Mouse (Mus musculus) hindbrain, embryonic 14.5 days (tissue): Measurements from ENCODE around the gene Sec24c. TPM values are rescaled to one million over a fixed set of nuclear protein-coding genes. Genes with fewer than 3 reads are reported as not detected.

ENCODE experiments used
- ATAC-seq: fragments of 200-750 bp; cut with Nextera tagmentation; 2 replicates; pipeline ENCODE4 v1.8.0; 2017; ENCODE audit warnings: moderate number of reproducible peaks, mild to moderate bottlenecking, moderate TSS enrichment, moderate library complexity; ENCODE audit not compliant: low FRiP score
- DNase-seq: peaks from one replicate; pipeline ENCODE4 v3.0.0-alpha.2; 2015; ENCODE audit warnings: low spot score
- H3K27ac ChIP-seq: fragments of 300-500 bp; sonication (generic); 2 replicates; pipeline ENCODE4 v1.5.1; 2014; ENCODE audit warnings: mild to moderate bottlenecking, moderate library complexity
- H3K27me3 ChIP-seq: fragments of 300-500 bp; sonication (generic); 2 replicates; pipeline ENCODE4 v1.6.1; 2014; ENCODE audit warnings: mild to moderate bottlenecking, low read length, mixed read lengths; ENCODE audit not compliant: control insufficient read depth, insufficient read depth
- H3K36me3 ChIP-seq: fragments of 300-500 bp; sonication (generic); replicated peaks from 2 replicates; pipeline ENCODE4 v1.6.1; 2014; ENCODE audit not compliant: control insufficient read depth, insufficient read depth
- H3K4me1 ChIP-seq: fragments of 300-500 bp; sonication (generic); replicated peaks from 2 replicates; pipeline ENCODE4 v1.6.1; 2014; ENCODE audit warnings: antibody characterized with exemption, low read length, mixed read lengths; ENCODE audit not compliant: control insufficient read depth, insufficient read depth
- H3K4me2 ChIP-seq: fragments of 300-500 bp; sonication (generic); replicated peaks from 2 replicates; pipeline ENCODE4 v1.6.1; 2014; ENCODE audit warnings: mild to moderate bottlenecking, moderate library complexity
- H3K4me3 ChIP-seq: fragments of 300-500 bp; sonication (generic); replicated peaks from 2 replicates; pipeline ENCODE4 v1.5.1; 2014; ENCODE audit warnings: mild to moderate bottlenecking, low read length
- H3K9ac ChIP-seq: fragments of 300-500 bp; sonication (generic); 2 replicates; pipeline ENCODE4 v1.6.1; 2014
- H3K9me3 ChIP-seq: fragments of 300-500 bp; sonication (generic); 2 replicates; pipeline ENCODE4 v1.6.1; 2016; ENCODE audit warnings: low read length; ENCODE audit not compliant: control insufficient read depth
- WGBS: fragments of 180-500 bp; shearing (Covaris S2); extraction: QIAGEN DNeasy Blood & Tissue Kit; methylation state at CpG from one replicate; pipeline ENCODE4 v1.1.7; 2014; 5-methylcytosine and 5-hydroxymethylcytosine counted together
- polyA plus RNA-seq: library from polyadenylated mRNA; unstranded; fragments of >200 nt; fragmentation: Nextera tagmentation; extraction: Ambion mirVana; gene quantifications from 2 replicates; pipeline ENCODE4 v1.2.1, GENCODE M21; 2014

Gene Sec24c
- polyA plus RNA-seq, 1 experiment from 2014 or later = 87.1 TPM

DNA sequence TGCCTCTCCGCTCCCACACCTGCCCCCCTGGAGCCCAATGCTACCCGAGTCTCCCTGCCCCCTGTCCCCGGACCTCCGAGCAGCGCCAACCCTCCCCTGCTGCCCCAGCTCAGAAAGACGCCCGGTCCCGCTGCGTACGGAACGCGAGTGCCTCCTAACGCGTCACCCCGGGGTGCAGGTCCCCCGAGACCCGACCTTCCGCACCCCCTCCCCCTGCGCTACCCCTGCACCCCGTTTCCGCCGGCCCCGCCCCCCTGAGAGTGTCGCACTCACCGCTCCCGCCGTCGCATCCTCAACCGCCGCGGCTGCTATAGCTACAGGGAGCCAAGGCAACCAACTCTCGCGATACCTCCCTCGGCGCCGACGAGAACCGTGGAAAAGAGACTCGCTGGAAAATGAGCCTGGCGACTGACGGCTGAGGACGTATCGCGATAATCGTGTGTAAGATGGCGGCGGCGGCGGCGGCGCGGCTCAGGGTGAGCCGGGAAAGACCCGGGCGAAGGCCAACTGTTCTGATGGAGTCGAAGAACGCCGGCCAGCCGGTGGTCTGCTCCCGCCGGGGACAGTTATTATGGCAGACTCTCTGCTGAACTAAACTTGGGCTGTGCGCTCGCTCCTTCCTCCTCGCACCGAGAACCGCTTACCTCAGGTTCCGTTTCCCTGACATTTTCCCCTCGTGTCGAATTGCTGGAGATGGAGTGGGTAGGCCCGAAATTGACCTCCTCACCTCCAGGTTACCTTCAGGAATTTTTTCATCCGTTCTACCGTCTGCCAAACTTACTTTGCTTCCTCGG is 33.3 kb upstream of the Sec24c start, which contains the start of gene Usp54:
TSS of gene Usp54 (minus strand) at position 420 of the 794 bp plus-strand sequence.
- Histone ChIP-seq H3K9ac (peak within 1 kb of the TSS; percentile 87), H3K9me3 (no peaks in the 10 kb centered on the region), H3K4me2 (peak within 1 kb of the TSS; percentile 89), H3K4me3 (peak within 1 kb of the TSS; percentile 74), H3K27me3 (no peaks in the 10 kb centered on the region), H3K27ac (peak within 1 kb of the TSS; percentile 97), H3K36me3 (no peaks in the 10 kb centered on the region), H3K4me1 (peaks cover 6% of the 10 kb centered on the region; the same call in 1 of the 2 replicates)
- ATAC-seq (peak; percentile 96), DNase-seq (peak; percentile 99)
- under 1% methylated on average over 73 of the region's 73 CpGs for WGBS

- H3K9ac ChIP-seq = peak overlapping the region; percentile 87
- H3K4me2 ChIP-seq = peak overlapping the region; percentile 89
- peaks cover 6% of the 10 kb centered on the region; the same call in 1 of the 2 replicates for H3K4me1 ChIP-seq
- H3K9me3 ChIP-seq = no peaks in the 10 kb centered on the region
- ATAC-seq (no peak), DNase-seq (no peak)
- peak overlapping the region; percentile 74 for H3K4me3 ChIP-seq
- no peaks in the 10 kb centered on the region for H3K27me3 ChIP-seq
- WGBS = 13% methylated on average over 10 of the region's 10 CpGs
- H3K27ac ChIP-seq = peak overlapping the region; percentile 97
- H3K36me3 ChIP-seq = no peaks in the 10 kb centered on the region
These were observed 32.7 kb upstream of the Sec24c start for GRCm38 (mm10) chr14:20641438-20641875.

DNA sequence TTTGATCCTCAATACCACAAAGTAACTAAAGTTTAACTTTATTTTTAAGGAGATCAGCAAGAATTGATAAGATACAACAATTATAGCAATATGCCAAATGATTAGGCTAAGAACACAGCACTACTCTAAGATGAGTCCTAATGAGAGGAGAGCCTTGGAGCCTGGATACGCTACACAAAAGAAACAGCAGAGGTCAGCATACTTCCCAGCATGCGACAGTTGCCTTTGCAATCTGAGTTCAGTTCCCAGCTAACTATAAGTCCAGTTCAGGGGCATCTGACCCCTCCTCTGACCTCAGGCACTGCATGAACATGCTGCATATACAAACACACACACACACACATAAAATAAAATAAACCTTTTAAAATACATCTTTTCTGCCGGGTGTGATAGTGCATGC is 28.6 kb upstream of the Sec24c start:
- no peak overlapping the region for H3K4me3 ChIP-seq
- no peak overlapping the region for H3K4me2 ChIP-seq
- H3K27me3 ChIP-seq = no peaks in the 10 kb centered on the region
- 31% methylated on average over 3 of the region's 3 CpGs for WGBS
- H3K9ac ChIP-seq = no peak overlapping the region
- no peak overlapping the region for H3K27ac ChIP-seq
- no peak for DNase-seq
- no peaks in the 10 kb centered on the region for H3K9me3 ChIP-seq
- H3K4me1 ChIP-seq = peaks cover 6% of the 10 kb centered on the region; the same call in 1 of the 2 replicates
- H3K36me3 ChIP-seq = no peaks in the 10 kb centered on the region
- no peak for ATAC-seq

- no peak overlapping the region for H3K4me3 ChIP-seq
- no peak overlapping the region for H3K4me2 ChIP-seq
- H3K36me3 ChIP-seq = no peaks in the 10 kb centered on the region
- no peaks in the 10 kb centered on the region for H3K27me3 ChIP-seq
- DNase-seq (no peak), ATAC-seq (no peak)
- H3K4me1 ChIP-seq = peaks cover 6% of the 10 kb centered on the region; the same call in 1 of the 2 replicates
- H3K9me3 ChIP-seq = no peaks in the 10 kb centered on the region
- no peak overlapping the region for H3K27ac ChIP-seq
- no peak overlapping the region for H3K9ac ChIP-seq
These were observed 27.7 kb upstream of the Sec24c start for GRCm38 (mm10) chr14:20646381-20646780.

DNA sequence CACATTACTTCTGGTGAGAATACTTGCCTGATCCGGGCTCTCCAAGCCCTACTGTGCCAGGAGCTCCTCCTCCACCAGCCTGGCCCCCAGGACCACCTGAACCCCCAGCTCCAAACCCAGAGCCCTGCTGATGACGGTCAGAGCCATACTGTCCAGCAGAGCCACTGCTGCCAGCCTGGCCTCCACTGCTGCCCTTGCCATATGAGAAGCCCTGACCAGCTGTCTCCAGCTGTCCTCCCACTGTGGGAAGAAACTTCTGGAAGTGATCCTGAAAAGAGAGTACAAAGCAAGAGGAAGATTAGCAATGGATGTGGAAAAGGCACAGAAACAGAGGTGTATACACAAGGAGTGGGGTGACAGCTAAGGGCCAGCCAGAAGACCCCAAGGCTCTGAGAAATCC is 23.1 kb upstream of the Sec24c start:
- Histone ChIP-seq H3K27me3 (no peaks in the 10 kb centered on the region), H3K9me3 (no peaks in the 10 kb centered on the region), H3K27ac (no peak overlapping the region), H3K36me3 (no peaks in the 10 kb centered on the region), H3K4me2 (no peak overlapping the region), H3K9ac (no peak overlapping the region), H3K4me1 (no peaks in the 10 kb centered on the region), H3K4me3 (no peak overlapping the region)
- ATAC-seq (no peak), DNase-seq (no peak)
- 80% methylated on average over 2 of the region's 2 CpGs for WGBS

GRCm38 (mm10) chr14:20651722-20652256 is 22.3 kb upstream of the Sec24c start:
- Histone ChIP-seq H3K4me3 (no peak overlapping the region), H3K4me1 (no peaks in the 10 kb centered on the region), H3K27me3 (no peaks in the 10 kb centered on the region), H3K9ac (no peak overlapping the region), H3K36me3 (no peaks in the 10 kb centered on the region), H3K4me2 (no peak overlapping the region), H3K27ac (no peak overlapping the region), H3K9me3 (no peaks in the 10 kb centered on the region)
- DNase-seq (no peak), ATAC-seq (no peak)
- WGBS = 71% methylated on average over 4 of the region's 4 CpGs

GRCm38 (mm10) chr14:20654690-20655421 is 19.3 kb upstream of the Sec24c start:
- ATAC-seq = no peak
- Histone ChIP-seq H3K27ac (no peak overlapping the region), H3K9me3 (no peaks in the 10 kb centered on the region), H3K4me3 (no peak overlapping the region), H3K36me3 (no peaks in the 10 kb centered on the region), H3K4me2 (no peak overlapping the region), H3K4me1 (no peaks in the 10 kb centered on the region), H3K9ac (no peak overlapping the region), H3K27me3 (no peaks in the 10 kb centered on the region)
- no peak for DNase-seq
- 84% methylated on average over 9 of the region's 9 CpGs for WGBS

- no peak overlapping the region for H3K27ac ChIP-seq
- no peaks in the 10 kb centered on the region for H3K9me3 ChIP-seq
- no peak overlapping the region for H3K4me2 ChIP-seq
- no peak for DNase-seq
- ATAC-seq = no peak
- H3K27me3 ChIP-seq = no peaks in the 10 kb centered on the region
- no peak overlapping the region for H3K9ac ChIP-seq
- H3K36me3 ChIP-seq = no peaks in the 10 kb centered on the region
- no peak overlapping the region for H3K4me3 ChIP-seq
- 80% methylated on average over 9 of the region's 9 CpGs for WGBS
- no peaks in the 10 kb centered on the region for H3K4me1 ChIP-seq
These were observed 18.4 kb upstream of the Sec24c start for GRCm38 (mm10) chr14:20655731-20656130.

GRCm38 (mm10) chr14:20656361-20656760 is 17.7 kb upstream of the Sec24c start, which contains the start of gene Myoz1:
Myoz1 (minus strand) TSS chr14:20656540.
- Histone ChIP-seq H3K36me3 (no peaks in the 10 kb centered on the region), H3K27me3 (no peaks in the 10 kb centered on the region), H3K4me3 (no peak within 1 kb of the TSS), H3K27ac (no peak within 1 kb of the TSS), H3K4me2 (no peak within 1 kb of the TSS), H3K9me3 (no peaks in the 10 kb centered on the region), H3K9ac (no peak within 1 kb of the TSS), H3K4me1 (peaks cover under 1% of the 10 kb centered on the region; the same call in 1 of the 2 replicates)
- WGBS = 48% methylated on average over 11 of the region's 11 CpGs
- no peak for ATAC-seq
- DNase-seq = no peak
